Mouse (Mus musculus): ENCODE data around the gene Serpina1d.
"Not testable (repeated sequence)": the region's sequence is repeated elsewhere in the genome, so short reads cannot be mapped to it uniquely, and the experiment has no call there.

Gene Serpina1d

GRCm38 (mm10) chr12:103773246-103773851 is at the start of gene Serpina1d:
TSS of gene Serpina1d (minus strand) at chr12:103773592.
- not testable (repeated sequence) for DNase-seq (ENCODE audit: low spot score)

GRCm38 (mm10) chr12:103770597-103770996 is 2.8 kb downstream of the Serpina1d start:
- not testable (repeated sequence) for DNase-seq (ENCODE audit: low spot score)

DNA sequence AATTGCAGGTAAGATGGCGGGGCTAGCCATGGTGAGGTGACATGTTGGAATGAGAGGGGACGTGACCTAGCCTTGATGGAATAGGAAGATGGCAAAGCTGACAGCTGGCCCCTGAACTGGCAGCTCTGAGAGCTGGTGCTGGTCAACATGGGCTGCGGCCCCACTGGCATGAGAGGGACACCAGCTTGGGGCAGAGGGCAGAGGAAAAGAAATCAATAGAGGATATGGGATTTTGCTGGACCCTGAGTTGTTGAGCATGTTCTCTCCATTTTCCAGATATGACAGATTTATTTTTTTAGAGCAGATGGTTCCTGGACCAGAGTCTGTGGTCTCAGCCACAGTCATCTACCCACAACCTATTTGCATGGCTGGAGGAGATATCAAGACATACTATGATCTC is 10.3 kb downstream of the Serpina1d start:
- DNase-seq (ENCODE audit: low spot score): not testable (repeated sequence)

DNA sequence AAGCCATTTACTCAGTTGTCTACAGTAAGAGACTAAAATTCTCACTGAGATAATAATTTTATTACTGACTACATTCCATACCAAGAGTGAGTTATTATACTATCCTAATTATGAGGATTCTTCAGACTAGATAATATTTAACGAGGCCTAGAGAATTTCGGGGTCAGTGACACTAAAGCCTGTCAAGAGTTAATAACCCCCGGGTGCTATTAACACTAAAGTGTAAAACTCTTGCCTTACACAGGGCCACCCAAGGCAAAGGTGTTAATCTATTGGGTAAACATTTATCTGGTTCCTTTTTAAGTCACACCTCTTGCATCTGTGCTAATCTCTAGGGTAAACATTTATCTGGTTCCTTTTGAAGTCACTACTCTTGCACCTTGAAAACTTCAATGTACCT is 13.1 kb downstream of the Serpina1d start:
- not testable (repeated sequence) for DNase-seq (ENCODE audit: low spot score)

- DNase-seq (ENCODE audit: low spot score): not testable (repeated sequence)
These were observed 27.4 kb downstream of the Serpina1d start for GRCm38 (mm10) chr12:103745957-103746356.

DNA sequence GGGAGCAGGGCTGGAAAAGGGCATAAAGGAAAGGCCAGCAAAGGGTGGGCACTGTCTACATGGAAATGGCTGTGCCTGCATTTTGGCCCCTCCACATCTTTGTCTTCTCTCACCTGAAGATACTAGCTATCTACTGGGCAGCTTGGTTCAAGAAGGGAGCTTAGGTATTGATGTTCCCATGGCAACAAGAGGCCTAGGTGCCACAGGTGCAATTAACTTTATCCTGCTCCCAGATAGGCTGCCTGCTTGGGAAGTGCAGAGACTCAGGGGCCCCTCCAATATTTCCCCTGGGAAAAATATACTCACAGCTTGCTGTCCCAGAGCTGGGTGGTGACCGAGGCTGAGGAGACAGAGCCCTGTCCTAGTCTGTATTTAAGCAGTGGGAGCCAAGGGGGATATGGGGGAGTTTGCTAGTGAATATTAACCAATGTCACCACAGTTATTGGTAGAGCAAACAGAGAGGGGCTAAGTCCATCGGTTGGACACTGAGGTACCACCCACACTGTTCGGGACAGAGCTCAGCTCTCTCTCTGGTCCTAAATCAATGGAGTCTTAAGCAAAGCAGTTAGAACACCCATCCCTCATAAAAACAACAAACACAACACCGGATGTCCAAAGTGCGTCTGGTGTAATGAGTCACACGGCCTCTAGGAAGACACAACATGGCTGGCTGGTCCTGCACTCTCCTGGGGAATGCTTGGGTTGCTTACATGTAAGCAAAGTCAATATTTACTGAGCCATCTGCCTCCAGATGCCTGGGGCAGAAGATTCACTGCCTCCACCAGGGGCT is 35.4 kb downstream of the Serpina1d start:
- not testable (repeated sequence) for DNase-seq (ENCODE audit: low spot score)

GRCm38 (mm10) chr12:103735566-103735965 is 37.8 kb downstream of the Serpina1d start:
- DNase-seq (ENCODE audit: low spot score): not testable (repeated sequence)

- not testable (repeated sequence) for DNase-seq (ENCODE audit: low spot score)
These were observed 38.3 kb downstream of the Serpina1d start for GRCm38 (mm10) chr12:103735101-103735500.

Measured in testis, postnatal 10 days (tissue).